Mouse (Mus musculus) thymus, adult 18-20 months (tissue): ENCODE data around the gene Xrn1.
"Not testable (repeated sequence)": the region's sequence is repeated elsewhere in the genome, so short reads cannot be mapped to it uniquely, and the experiment has no call there.

Source experiments
- DNase-seq, 2 experiments: peaks; one replicate each; pipeline ENCODE4 v3.0.0; 2022; ENCODE audit warnings: mixed read lengths in 2 of 2

Gene Xrn1

DNA sequence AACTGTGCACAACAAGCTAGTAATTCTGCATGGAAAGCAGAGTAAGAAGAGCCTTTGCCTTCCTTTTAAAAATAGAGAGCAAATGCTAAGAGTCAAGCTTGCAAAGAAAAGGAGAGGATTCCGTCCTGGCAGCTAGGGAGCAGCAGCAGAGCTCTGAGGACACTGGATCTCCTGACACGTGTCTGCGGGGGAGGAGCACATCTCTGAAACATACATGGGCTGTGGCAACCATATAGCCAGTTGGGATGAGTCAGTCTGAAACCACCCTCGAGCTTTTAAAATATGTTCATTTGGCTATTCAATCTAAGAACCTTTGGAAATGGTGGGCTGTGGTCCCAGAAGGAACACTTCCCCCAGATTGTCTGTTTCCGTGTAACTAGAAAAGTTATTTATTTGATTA lies 100.3 kb downstream of the Xrn1 start:
- DNase-seq = no peak

DNA sequence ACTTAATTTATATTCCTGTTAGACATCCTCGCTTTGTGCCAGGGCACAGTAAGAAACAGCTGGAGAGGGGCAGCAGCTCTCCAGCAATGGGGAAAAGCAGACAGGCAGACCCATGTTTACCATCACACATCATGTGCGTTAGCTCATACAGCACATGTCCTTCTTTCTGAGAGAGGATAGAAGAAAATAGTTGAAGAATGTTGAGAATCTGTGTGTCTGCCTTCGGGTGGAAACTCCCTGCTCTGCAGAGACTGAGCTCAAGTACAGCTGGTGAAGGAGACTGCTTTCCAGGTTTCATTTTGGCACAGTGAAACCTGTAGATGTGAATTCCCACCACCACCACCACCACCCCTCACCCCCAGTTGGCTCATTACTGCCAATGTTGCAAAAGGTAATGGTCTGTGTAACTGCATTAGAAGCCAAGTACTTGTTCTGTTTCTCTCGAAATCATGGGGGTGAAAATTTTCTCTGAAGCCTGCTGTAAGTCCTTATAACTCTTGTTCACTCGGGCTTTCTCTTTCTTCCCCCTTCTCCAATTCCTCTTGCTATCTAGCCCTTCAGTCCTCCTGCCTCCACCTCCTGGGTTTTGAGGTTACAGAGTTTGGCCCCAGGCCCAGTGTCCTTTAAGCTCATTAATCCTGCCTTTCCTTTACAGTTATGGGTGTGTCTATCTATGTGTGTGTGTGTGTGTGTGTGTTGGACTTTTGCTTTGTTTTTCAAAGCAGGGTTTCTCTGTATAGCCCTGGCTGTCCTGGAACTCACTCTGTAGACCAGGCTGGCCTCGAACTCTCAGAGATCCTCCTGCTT lies 102.1 kb downstream of the Xrn1 start:
- no peak for DNase-seq

- DNase-seq = no peak
Observed at GRCm38 (mm10) chr9:96063083-96063802, 108.7 kb downstream of the Xrn1 start.

DNA sequence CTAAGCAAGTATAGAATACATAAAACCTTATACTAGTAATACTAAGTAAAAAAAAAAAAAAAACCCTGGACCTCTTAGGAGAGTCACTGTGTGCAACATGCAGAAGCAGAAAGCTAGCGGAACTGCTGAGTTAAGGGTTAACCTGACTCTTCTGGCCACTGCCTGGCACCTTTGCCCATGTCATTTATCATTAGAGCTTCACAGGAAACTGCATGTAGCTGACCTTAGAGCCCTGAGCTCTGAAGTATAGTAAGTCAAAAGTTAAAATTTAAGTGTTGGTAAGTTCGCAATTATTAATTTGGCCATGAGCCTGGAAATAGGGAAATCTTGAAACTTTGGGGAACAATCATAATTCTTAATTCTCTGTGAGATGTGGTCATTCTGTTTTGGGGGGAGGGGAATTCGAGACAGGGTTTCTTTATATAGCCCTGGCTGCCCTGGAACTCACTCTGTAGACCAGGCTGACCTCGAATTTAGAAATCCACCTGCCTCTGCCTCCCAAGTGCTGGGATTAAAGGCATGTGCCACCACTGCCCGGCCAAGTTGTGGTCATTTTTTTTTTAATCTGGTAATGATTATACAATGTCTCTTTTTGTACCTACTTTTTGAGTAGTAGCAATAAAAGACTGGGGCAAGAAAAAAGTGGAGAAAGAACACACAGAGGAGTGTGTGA lies 109.4 kb downstream of the Xrn1 start:
- DNase-seq = no peak

DNA sequence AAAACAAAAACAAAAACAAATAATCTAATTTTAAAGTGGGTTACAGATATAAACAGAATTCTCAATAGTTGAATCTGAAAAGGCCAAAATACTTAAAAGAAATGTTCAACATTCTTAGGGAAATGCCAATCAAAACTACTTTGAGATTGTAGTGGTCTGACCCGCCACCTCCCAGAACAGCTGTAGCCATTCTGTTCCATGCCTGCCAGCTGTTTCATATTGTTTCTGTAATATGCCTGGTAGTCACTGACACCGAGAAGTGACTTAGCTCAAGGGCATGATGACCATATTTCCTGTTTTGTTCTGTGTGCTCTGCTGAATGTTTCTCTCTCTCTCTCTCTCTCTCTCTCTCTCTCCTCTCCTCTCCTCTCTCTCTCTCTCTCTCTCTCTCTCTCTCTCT lies 112.9 kb downstream of the Xrn1 start:
- DNase-seq = no peak

DNA sequence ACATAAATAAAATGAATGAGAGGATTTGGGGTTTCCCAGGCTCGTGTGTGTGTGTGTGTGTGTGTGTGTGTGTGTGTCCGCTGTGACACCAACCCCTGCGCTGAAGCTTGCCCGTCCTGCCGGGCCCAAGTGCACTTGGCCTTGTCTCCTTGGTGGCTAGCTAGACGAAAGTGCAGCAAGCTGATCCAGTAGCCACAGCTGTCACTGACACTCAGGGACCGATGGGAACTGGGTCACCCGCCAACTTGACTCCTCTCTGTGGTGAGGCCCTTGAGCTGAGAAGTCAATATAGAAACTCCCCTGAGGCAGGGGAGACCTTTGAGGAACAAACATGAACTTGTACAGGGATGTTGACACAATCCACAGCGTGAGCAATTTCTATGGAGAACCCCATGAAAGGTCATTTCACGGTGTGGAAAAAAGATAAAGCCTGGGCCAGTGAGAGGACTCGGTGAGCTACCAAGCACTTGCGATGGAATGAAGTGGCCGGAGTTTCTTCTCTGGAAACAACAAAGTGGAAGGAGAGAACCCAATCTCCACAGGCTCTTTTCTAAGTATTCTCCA lies 124.3 kb downstream of the Xrn1 start:
- no peak for DNase-seq

DNA sequence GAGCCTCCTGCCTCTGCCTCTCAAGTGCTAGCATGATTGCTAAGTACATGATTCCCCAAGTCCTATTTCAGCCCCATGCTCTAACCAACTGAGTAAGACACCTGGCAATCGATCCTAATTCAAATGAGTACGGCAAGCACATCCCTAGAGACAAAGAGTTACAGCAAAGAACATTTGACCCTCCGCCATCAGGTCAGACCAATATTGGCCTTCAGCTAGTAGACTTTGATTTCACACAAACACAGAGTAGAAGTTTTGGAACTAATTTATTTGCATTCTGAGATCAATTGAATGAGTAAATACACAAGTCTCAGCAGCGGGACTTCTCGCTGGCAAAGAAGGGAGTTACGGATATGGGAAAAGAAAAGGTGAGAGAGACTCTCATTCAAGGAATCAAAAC lies 130.7 kb downstream of the Xrn1 start:
- DNase-seq = no peak

DNA sequence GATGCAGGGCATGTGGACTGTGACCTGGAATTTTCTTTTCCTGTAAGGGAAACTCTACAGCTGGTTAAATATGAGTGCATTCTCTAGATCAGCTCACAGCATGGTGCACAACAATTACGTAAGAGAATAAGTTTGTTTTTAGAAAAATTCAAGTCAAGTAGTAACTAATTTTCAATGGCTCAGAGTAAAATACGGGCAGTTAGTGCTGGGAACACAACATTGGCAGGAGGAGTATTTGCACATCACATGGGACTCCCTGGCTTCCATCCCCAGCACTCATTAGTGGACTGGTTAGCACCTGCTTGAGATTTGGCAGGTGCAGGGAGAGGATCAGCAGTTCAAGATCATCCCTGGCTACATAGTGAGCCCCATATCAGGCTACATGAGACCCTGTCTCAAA lies 133.1 kb downstream of the Xrn1 start:
- DNase-seq = no peak

GRCm38 (mm10) chr9:96088456-96088855 lies 133.9 kb downstream of the Xrn1 start:
- DNase-seq = not testable (repeated sequence)

- not testable (repeated sequence) for DNase-seq
Observed at GRCm38 (mm10) chr9:96092637-96093036, 138.1 kb downstream of the Xrn1 start.

DNA sequence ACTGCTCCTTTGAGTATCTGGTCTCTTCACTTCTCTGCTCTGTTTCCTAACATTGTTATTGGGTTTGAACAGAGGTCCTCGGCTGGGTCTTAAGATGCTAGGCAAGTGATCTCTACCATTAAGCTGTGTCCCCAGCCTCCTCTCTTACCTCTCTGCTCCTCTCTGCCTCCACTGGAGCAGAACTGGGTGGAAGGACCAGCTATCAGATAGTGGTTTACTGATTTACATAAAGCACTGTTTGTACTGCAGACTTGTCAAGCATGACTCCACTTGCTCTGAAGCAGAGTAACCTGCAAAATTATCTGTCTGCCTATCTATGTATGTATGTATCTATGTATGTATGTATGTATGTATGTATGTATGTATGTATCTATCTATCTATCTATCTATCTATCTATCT lies 138.7 kb downstream of the Xrn1 start:
- DNase-seq = no peak

- DNase-seq = no peak
Observed at GRCm38 (mm10) chr9:96094341-96094740, 139.8 kb downstream of the Xrn1 start.

- DNase-seq = no peak
Observed at GRCm38 (mm10) chr9:96095192-96095591, 140.6 kb downstream of the Xrn1 start.

DNA sequence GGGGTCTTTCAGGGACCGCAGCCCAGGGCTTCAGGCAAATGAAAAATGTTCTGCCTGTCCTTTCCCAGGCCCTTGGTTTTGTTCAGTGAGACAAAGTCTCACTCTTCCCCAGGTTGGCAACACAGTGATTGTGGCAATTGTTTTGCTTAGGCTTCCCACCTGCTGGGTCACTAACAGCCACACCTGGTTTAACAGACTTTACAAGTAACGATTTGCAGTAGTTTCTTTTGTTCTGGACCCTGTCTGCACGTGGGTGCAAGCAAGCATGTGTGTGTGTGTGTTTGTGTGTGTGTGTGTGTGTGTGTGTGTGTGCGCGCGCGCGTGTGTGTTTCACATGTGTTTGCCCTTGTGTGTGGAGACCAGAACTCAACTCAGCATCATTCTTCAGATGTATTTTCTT lies 148.3 kb downstream of the Xrn1 start:
- no peak for DNase-seq
